Mouse (Mus musculus): ENCODE results near the gene Aqp3. TPM values are rescaled to one million over a fixed set of nuclear protein-coding genes. Genes with fewer than 3 reads are reported as not detected.

Gene Aqp3
- not detected for total RNA-seq (2021)
- long read RNA-seq, experiment 1, result 0 reads
- long read RNA-seq, experiment 2, result 0 reads

DNA sequence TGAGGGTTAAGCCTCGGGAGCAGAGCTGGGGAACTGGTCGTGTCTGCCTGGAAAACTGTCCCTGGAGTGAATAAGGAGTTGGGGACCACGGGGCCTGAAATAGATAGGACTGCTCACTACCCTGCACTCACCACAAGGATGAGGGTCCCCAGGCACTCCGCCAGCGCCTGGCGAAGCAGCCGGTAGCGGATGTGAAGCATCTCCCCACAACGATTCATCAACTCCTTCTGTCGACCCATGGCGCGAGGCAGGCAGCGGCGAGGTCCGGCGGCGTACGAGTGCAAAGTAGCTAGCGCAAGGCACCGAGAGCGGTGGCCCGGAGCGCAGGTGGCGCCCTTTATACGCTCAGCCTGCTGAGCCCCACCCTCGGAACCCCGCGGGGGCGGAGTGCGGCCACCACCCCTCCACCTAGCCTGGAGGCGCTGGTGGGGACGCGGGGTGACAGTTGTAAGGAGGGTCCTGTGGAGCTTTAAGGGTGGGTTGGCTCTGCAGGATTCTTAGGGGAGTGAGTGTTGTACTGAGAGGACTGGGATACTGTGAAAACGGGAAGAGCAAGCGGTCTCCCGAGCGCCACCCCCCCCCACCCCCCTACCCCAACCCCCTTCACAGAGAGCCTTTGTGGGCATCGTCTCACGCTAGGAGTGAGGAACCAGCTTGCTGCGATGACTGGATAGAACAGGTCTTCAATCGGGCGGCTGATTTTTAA lies at the start of gene Aqp3:
Gene Aqp3, minus strand, starts transcription at position 313 of the 706 bp plus-strand sequence.
- intact Hi-C loops (cut with DNase I), result no loop called here
- DNase-seq (ENCODE audit: low spot score in 2 of 2), result no peak

GRCm38 (mm10) chr4:41142601-41143000 lies 44.6 kb upstream of the Aqp3 start:
- no peak for DNase-seq (ENCODE audit: low spot score in 2 of 2)
- intact Hi-C loops (cut with DNase I), result no loop called here

GRCm38 (mm10) chr4:41140174-41140875 lies 42.3 kb upstream of the Aqp3 start:
- intact Hi-C loops (cut with DNase I), result no loop called here

GRCm38 (mm10) chr4:41136811-41137210 lies 38.8 kb upstream of the Aqp3 start:
- intact Hi-C loops (cut with DNase I), result loop anchor here (10.0 kb wide), 1 partner anchor 138 kb away; the partner anchor contains the start of gene Ubap2
- no peak for DNase-seq (ENCODE audit: low spot score in 2 of 2)

More at GRCm38 (mm10) chr4:41140174-41140875, 42.3 kb upstream of the Aqp3 start:
- no peak for DNase-seq (ENCODE audit: low spot score in 2 of 2)

DNA sequence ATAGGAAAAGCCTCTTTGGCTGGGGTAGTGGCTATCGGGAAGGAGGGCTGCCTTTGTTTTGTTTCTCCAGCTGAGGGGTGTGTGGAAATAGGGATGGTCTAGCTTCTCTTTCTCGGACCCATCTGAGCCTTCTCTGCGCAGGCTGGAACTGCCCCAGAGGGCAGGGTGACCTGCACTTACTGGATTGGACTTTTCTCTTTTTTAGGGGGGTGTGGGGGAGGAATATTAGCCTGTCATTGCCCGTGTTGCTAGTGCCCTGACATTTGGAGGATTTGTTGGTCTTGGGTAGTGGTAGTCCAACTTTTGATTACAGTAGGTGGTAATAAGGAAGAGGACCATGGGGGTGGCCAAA lies 38.4 kb upstream of the Aqp3 start:
- DNase-seq (ENCODE audit: low spot score in 2 of 2), result no peak

DNA sequence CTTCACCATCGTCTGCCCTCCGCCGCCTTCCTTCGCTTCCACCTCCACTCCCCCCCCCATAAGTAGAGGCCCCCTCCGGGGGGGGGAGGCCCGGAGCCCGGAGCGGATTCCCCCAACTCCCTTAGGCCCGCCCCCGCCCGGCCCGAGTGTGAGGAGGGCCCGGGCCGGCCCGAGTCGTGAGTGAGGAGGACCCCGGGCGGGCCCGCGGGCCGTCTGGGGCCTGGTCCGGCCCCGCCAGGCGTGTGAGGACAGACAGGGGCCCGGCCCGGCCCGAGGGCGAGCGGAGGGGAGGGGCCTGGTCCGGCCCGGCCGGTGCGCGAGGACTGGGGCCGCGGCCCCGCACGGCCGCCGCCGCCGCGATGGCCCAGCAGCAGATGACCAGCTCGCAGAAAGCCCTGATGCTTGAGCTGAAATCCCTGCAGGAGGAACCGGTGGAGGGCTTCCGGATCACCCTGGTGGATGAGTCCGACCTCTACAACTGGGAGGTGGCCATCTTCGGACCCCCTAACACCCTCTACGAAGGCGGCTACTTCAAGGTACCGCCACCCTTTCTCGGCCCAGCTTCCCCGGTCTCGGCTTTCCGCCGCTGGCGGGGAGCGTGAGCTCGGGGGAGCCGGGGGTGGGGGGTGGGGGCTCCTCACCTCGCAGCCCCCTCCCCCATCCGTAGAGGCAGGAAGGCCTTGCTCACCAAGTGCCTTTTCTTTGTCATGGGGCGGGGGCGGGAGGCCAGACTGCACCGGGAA lies 37.9 kb upstream of the Aqp3 start, which contains the start of gene Ube2r2:
Gene Ube2r2, plus strand, starts transcription at position 33 of the 743 bp plus-strand sequence.
- intact Hi-C loops (cut with DNase I), result loop anchor here (10.0 kb wide), 1 partner anchor 139 kb away; the partner anchor contains the start of gene Ubap2

More for the DNA sequence above, 38.4 kb upstream of the Aqp3 start:
- intact Hi-C loops (cut with DNase I), result loop anchor here (10.0 kb wide), 1 partner anchor 138 kb away; the partner anchor contains the start of gene Ubap2

DNA sequence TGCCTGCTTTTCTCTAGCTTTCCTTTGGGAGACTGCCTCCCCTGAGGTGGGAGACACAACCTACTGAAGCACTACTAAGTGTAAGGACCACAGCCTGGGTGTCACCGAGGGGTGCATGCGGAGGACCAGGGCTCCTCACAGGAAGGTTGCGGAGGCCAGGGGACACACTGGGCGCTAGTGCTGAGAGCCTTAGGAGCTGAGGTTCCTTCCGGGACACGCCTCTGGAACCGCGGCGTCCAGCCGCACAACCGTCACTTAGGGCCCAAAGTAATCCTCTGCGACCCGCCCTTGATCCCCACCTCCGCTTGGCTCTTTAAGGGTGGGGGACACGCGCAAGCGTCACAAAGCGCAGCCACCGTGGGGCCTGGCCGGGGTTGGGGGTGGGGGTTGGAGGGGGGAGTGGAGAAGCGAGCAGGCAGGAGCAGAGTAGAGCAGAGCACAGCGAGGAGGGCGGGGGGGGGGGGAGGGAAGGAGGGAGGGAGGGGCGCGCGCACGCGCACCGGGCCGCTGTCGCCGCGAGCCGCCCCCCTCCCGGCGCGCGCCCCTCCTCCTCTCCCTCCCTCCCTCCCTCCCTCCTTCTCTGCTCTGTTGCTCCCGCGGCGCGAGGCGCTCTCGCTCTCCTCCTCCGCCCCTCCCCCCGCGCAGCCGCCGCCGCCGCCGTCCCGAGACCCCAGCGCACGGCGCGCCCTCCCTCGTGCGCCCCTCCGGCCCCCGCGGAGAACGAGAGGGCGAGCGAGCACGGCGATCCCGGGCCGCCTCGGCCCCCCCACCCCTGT lies 37.1 kb upstream of the Aqp3 start:
- intact Hi-C loops (cut with DNase I), result loop anchor here (10.0 kb wide), 1 partner anchor 140 kb away; the partner anchor contains the start of gene Ubap2
- DNase-seq (ENCODE audit: low spot score in 2 of 2), result peak; percentile 51 to 75

More for the DNA sequence above, 37.9 kb upstream of the Aqp3 start, which contains the start of gene Ube2r2:
- DNase-seq (ENCODE audit: low spot score in 2 of 2), result peak; percentile 29 to 40

- DNase-seq (ENCODE audit: low spot score in 2 of 2), result no peak
- intact Hi-C loops (cut with DNase I), result loop anchor here (10.0 kb wide), 1 partner anchor 141 kb away; the partner anchor contains the start of gene Ubap2
These were observed 35.7 kb upstream of the Aqp3 start for GRCm38 (mm10) chr4:41133529-41134291.

DNA sequence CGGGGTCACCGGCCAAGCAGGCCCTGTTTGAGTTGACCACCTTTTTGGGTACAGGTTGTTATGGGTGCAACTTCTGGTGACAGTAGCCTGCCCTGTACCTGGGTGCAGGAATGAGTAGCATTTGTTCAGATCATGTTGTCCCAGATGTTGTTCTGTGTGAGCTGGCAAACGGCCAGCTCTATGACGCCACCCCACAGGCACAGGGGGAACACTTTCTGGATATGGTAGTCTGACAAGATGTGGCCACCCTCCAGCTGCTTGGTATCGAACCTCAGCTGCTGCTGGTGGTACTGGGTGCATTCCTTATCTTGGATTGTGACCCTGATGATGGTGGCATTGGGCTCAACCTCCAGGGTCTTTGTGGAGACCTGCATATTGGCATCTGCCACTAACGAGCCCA lies 34.5 kb upstream of the Aqp3 start:
- intact Hi-C loops (cut with DNase I), result loop anchor here (10.0 kb wide), 1 partner anchor 142 kb away; the partner anchor contains the start of gene Ubap2
- no peak for DNase-seq (ENCODE audit: low spot score in 2 of 2)

- intact Hi-C loops (cut with DNase I), result loop anchor here (2.0 to 10.0 kb wide), 2 partner anchors 37 to 145 kb away; partner anchors contain the start of gene Ubap2
- DNase-seq (ENCODE audit: low spot score in 2 of 2), result no peak
These were observed 31.9 kb upstream of the Aqp3 start for GRCm38 (mm10) chr4:41129836-41130235.

GRCm38 (mm10) chr4:41129406-41129805 lies 31.4 kb upstream of the Aqp3 start:
- intact Hi-C loops (cut with DNase I), result loop anchor here (2.0 kb wide), 1 partner anchor 37 kb away; no protein-coding TSS in a partner anchor
- peak; percentile 29 to 53 for DNase-seq (ENCODE audit: low spot score in 2 of 2)

DNA sequence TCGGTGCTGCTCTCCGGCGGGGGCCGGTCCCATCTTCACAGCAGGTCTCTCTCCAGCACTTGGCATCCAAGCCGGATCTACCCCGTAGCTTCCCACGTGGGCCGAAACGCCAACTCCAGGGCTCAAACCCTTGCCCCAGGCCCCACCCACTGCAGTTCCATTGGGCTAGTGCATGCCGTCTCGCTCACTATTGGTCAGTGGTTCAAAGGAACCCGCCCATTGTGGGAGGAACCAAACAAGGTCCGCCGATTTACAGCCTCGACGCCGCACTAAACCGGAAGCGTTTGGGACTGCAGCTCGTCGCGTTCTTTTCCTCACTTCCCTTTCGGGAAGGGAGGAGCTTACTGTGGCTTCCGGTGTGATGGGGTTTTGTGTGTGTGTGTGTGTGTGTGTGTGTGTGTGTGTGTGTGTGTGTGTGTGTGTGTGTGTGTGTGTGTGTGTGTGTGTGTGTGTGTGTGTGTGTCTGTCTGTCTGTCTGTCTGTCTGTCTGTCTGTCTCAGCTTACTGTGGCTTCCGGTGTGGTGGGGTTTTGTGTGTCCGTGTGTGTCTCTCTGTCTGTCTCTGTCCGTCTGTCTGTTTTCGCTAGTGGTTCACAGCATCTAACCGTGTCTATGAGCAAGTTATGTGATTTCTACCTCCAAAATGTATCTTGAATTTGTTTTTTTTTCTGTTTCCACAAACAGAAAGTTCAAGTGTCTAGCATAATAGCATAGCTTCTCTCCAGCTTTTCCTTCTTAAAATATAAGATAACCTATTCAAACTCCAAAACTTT lies 26.4 kb upstream of the Aqp3 start, which contains the start of gene Nol6:
Gene Nol6, minus strand, starts transcription at position 276 of the 772 bp plus-strand sequence.
- intact Hi-C loops (cut with DNase I), result no loop called here
- DNase-seq (ENCODE audit: low spot score in 2 of 2), result peak; percentile 99 to 100

- intact Hi-C loops (cut with DNase I), result loop anchor here (2.0 to 5.0 kb wide), 2 partner anchors 66 to 131 kb away; no protein-coding TSS in a partner anchor
- peak; percentile 64 to 67 for DNase-seq (ENCODE audit: low spot score in 2 of 2)
These were observed 20.8 kb upstream of the Aqp3 start for GRCm38 (mm10) chr4:41118706-41119292.

- no peak for DNase-seq (ENCODE audit: low spot score in 2 of 2)
- intact Hi-C loops (cut with DNase I), result loop anchor here (5.0 kb wide), 1 partner anchor 130 kb away; no protein-coding TSS in a partner anchor
These were observed 18.8 kb upstream of the Aqp3 start for GRCm38 (mm10) chr4:41116817-41117216.

- intact Hi-C loops (cut with DNase I), result loop anchor here (5.0 kb wide), 1 partner anchor 128 kb away; no protein-coding TSS in a partner anchor
- no peak for DNase-seq (ENCODE audit: low spot score in 2 of 2)
These were observed 17.8 kb upstream of the Aqp3 start for GRCm38 (mm10) chr4:41115793-41116192.

DNA sequence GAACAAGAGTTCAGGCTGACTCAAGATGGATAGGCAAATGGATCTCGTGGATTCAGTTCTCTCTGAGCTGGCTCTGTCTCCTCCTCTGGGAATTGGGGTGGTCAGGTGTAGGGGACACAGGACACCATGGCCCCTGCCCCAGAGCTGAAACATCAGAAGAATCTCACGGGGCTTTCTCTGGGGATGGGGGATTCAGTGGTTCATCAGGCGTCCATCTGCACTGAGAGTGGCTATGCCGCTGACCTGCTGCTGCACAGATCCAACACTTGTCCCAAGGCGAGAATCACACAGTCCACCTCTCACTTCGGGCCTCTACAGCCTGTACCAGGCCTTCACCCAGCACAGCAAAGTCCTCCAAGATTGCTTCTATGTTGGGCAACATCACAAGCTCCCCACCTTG lies 17.1 kb upstream of the Aqp3 start:
- intact Hi-C loops (cut with DNase I), result loop anchor here (5.0 kb wide), 1 partner anchor 128 kb away; no protein-coding TSS in a partner anchor
- DNase-seq (ENCODE audit: low spot score in 2 of 2), result no peak

All from left cerebral cortex, postnatal 14 days (tissue).